Mouse (Mus musculus) liver, embryonic 14.5 days (tissue): Measurements from ENCODE around the gene Jtb. TPM values are rescaled to one million over a fixed set of nuclear protein-coding genes. Genes with fewer than 3 reads are reported as not detected.

Experiments
- ATAC-seq: fragments of 200-750 bp; cut with Nextera tagmentation; 2 replicates; pipeline ENCODE4 v1.8.0; 2017; ENCODE audit warnings: moderate number of reproducible peaks, mild to moderate bottlenecking, moderate library complexity; ENCODE audit not compliant: insufficient read depth
- DNase-seq, 3 experiments: peaks; one replicate each; pipeline ENCODE4 v3.0.0-alpha.2; 2012 to 2013; ENCODE audit warnings: low read depth in 3 of 3, low spot score in 3 of 3
- H3K27ac ChIP-seq: fragments of 300-500 bp; sonication (generic); 2 replicates; pipeline ENCODE4 v1.5.1; 2014; ENCODE audit warnings: moderate library complexity, mild to moderate bottlenecking, control low read depth, inconsistent platforms
- H3K27me3 ChIP-seq: fragments of 300-500 bp; sonication (generic); 2 replicates; pipeline ENCODE4 v1.6.1; 2014; ENCODE audit warnings: mild to moderate bottlenecking, low read length, moderate library complexity; ENCODE audit not compliant: control insufficient read depth, insufficient read depth
- H3K36me3 ChIP-seq: fragments of 300-500 bp; sonication (generic); replicated peaks from 2 replicates; pipeline ENCODE4 v1.6.1; 2014; ENCODE audit warnings: low read depth; ENCODE audit not compliant: control insufficient read depth, insufficient read depth
- H3K4me1 ChIP-seq, 2 experiments: fragments of 200-500 bp in 1 of 2; fragments of 300-500 bp in 1 of 2; sonication (generic) in 1 of 2; replicated peaks; 2 replicates each; pipeline ENCODE4 v1.6.1; 2012 to 2014; ENCODE audit warnings: antibody characterized with exemption in 1 of 2, inconsistent platforms in 1 of 2, low read length in 1 of 2; ENCODE audit not compliant: control insufficient read depth in 2 of 2, insufficient read depth in 2 of 2
- H3K4me2 ChIP-seq: fragments of 300-500 bp; sonication (generic); 2 replicates; pipeline ENCODE4 v1.6.1; 2014; ENCODE audit warnings: low read depth, mild to moderate bottlenecking, control low read depth, moderate library complexity
- H3K4me3 ChIP-seq, 2 experiments: fragments of 200-500 bp in 1 of 2; fragments of 300-500 bp in 1 of 2; sonication (generic) in 1 of 2; 2 replicates each; pipeline ENCODE4 v1.5.1; 2012 to 2014; ENCODE audit warnings: low read depth in 2 of 2, low read length in 2 of 2, mild to moderate bottlenecking in 2 of 2, control low read depth in 1 of 2, inconsistent platforms in 1 of 2, moderate library complexity in 1 of 2; ENCODE audit not compliant: insufficient read depth in 1 of 2
- H3K9ac ChIP-seq: fragments of 300-500 bp; sonication (generic); replicated peaks from 2 replicates; pipeline ENCODE4 v1.6.1; 2014; ENCODE audit warnings: mild to moderate bottlenecking, control low read depth, moderate library complexity
- H3K9me3 ChIP-seq: fragments of 300-500 bp; sonication (generic); 2 replicates; pipeline ENCODE4 v1.6.1; 2016; ENCODE audit warnings: low read length, mixed read lengths; ENCODE audit not compliant: control insufficient read depth
- CTCF ChIP-seq: IDR thresholded peaks from 2 replicates; pipeline ENCODE4 v1.5.1; 2016; ENCODE audit warnings: antibody characterized with exemption, low read depth, control low read depth
- EP300 ChIP-seq: IDR thresholded peaks from 2 replicates; pipeline ENCODE4 v1.6.1; 2016; ENCODE audit warnings: antibody characterized with exemption, low read depth
- WGBS: fragments of 180-500 bp; shearing (Covaris S2); extraction: QIAGEN DNeasy Blood & Tissue Kit; methylation state at CpG from one replicate; pipeline ENCODE4 v1.1.7; 2014; ENCODE audit not compliant: insufficient replicate concordance; 5-methylcytosine and 5-hydroxymethylcytosine counted together
- polyA plus RNA-seq, 2 experiments: library from polyadenylated mRNA; depleted of rRNA in 1 of 2; stranded (reverse) in 1 of 2; unstranded in 1 of 2; fragments of >200 nt; fragmentation: Nextera tagmentation in 1 of 2; extraction: Ambion mirVana in 1 of 2; gene quantifications; 2 replicates each; pipeline versions ENCODE4 v1.2.1 to v1.2.3; 2012 to 2014

The Jtb gene
- polyA plus RNA-seq (2012; rRNA removed) (18.8 and 21.2 TPM in 2 replicates), polyA plus RNA-seq (2014; fragmentation: Nextera tagmentation; extraction: Ambion mirVana) (48.8 and 55.9 TPM in 2 replicates)

DNA sequence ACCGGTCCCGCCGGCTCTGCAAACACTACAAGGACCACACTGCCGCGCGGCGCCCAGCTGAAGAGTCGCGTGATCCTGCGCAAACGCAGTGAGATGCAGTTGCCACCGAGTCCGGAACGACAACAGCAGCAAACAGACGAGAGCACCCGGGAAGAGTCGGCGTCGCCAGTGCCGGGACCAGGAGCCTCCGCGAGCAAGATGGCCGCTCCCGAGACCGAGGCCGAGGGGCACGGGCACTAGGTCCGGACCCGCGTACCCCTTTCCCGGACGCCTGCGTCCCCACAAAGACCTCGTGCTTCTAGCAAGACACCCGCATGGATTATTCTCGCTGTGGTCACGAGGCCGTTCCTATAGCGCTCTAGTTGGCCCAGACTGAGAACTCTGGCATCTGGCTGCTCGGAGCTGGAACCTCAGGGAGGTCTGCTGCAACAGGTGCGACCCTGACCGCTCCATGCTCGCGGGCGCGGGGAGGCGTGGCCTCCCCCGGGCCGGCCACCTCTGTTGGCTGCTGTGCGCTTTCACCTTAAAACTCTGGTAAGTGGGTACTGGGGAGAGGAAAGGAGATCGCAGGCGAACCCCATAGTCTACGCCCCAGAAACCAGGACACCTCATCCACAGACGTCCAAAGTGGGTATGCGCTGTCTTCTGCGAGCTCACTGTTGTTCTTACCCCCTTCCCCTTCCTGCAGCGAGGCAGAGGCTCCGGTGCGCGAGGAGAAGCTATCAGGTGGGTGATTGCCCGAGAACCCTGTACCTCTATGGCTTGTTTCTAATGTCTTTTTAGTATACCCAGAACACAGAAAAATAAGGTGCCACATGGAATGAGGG, at the start of gene Jtb:
Gene Jtb, plus strand, starts transcription at position 91 of the 827 bp plus-strand sequence.
- Histone ChIP-seq H3K4me3 (peak within 1 kb of the TSS; percentile 72 to 85), H3K9ac (peak within 1 kb of the TSS; percentile 74), H3K27me3 (no peaks in the 10 kb centered on the region), H3K27ac (peak within 1 kb of the TSS; percentile 22), H3K4me1 (peaks cover 0 to 11% of the 10 kb centered on the region in 2 experiments; a peak in 3 of 4 replicates), H3K36me3 (peaks cover 9% of the 10 kb centered on the region), H3K9me3 (no peaks in the 10 kb centered on the region; the same call in 1 of the 2 replicates), H3K4me2 (peak within 1 kb of the TSS; percentile 67)
- DNase-seq (peak; percentile 77 to 81 (median 78)), ATAC-seq (peak; percentile 95)
- WGBS: under 1% methylated on average over 61 of the region's 61 CpGs
- TF ChIP-seq CTCF (no peak), EP300 (no peak)

GRCm38 (mm10) chr3:90183581-90183980, 47.8 kb upstream of the Jtb start:
- H3K27ac ChIP-seq: no peak overlapping the region
- DNase-seq (no peak), ATAC-seq (no peak)
- no peak for TF ChIP-seq EP300
- H3K9me3 ChIP-seq: no peaks in the 10 kb centered on the region
- H3K9ac ChIP-seq: no peak overlapping the region
- no peaks in the 10 kb centered on the region for H3K27me3 ChIP-seq
- H3K36me3 ChIP-seq: no peaks in the 10 kb centered on the region
- H3K4me1 ChIP-seq: peaks cover 0 to 3% of the 10 kb centered on the region in 2 experiments; a peak in 1 of 4 replicates
- no peak overlapping the region for H3K4me2 ChIP-seq
- WGBS: 61% methylated on average over 3 of the region's 3 CpGs
- H3K4me3 ChIP-seq: no peak overlapping the region

GRCm38 (mm10) chr3:90190859-90191510, 40.4 kb upstream of the Jtb start:
- no peak overlapping the region for H3K9ac ChIP-seq
- H3K4me3 ChIP-seq: no peak overlapping the region
- no peaks in the 10 kb centered on the region for H3K27me3 ChIP-seq
- H3K36me3 ChIP-seq: no peaks in the 10 kb centered on the region
- no peak for DNase-seq
- H3K4me2 ChIP-seq: no peak overlapping the region
- no peak overlapping the region for H3K27ac ChIP-seq
- WGBS: 65% methylated on average over 11 of the region's 11 CpGs
- H3K4me1 ChIP-seq: no peaks in the 10 kb centered on the region
- TF ChIP-seq CTCF (no peak), EP300 (no peak)
- ATAC-seq: no peak
- no peaks in the 10 kb centered on the region for H3K9me3 ChIP-seq

DNA sequence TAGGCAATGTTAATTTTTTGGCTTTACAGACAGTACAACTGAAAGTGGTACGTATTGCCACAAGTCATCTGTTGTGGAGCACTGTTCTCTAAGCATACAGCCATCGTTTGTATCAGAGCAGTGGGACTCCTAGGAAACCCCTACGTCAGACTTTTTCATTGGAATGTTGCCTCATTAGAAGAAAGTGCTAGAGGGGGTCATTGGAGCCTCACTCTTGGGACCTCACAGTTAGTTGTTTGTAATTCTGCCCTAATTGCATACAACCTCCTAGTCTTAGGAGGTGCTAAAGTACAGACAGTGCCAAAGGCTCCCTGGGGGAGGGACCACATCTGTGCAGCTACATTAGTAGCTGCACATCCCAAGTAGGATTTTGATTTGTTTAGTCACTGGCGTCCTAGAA, 36.6 kb upstream of the Jtb start:
- no peak overlapping the region for H3K27ac ChIP-seq
- no peaks in the 10 kb centered on the region for H3K36me3 ChIP-seq
- H3K4me1 ChIP-seq: no peaks in the 10 kb centered on the region
- no peak overlapping the region for H3K4me3 ChIP-seq
- H3K4me2 ChIP-seq: no peak overlapping the region
- no peaks in the 10 kb centered on the region for H3K27me3 ChIP-seq
- ATAC-seq: no peak
- no peak overlapping the region for H3K9ac ChIP-seq
- TF ChIP-seq EP300 (no peak), CTCF (no peak)
- no peaks in the 10 kb centered on the region for H3K9me3 ChIP-seq
- DNase-seq: no peak
- WGBS: 59% methylated on average over 4 of the region's 4 CpGs

- no peak overlapping the region for H3K27ac ChIP-seq
- H3K9ac ChIP-seq: no peak overlapping the region
- H3K4me2 ChIP-seq: no peak overlapping the region
- H3K27me3 ChIP-seq: no peaks in the 10 kb centered on the region
- DNase-seq (no peak), ATAC-seq (no peak)
- no peak overlapping the region for H3K4me3 ChIP-seq
- TF ChIP-seq CTCF: no peak
- TF ChIP-seq EP300: no peak
- no peaks in the 10 kb centered on the region for H3K36me3 ChIP-seq
- H3K9me3 ChIP-seq: no peaks in the 10 kb centered on the region
- H3K4me1 ChIP-seq: no peaks in the 10 kb centered on the region
- 66% methylated on average over 1 of the region's 1 CpGs for WGBS
These were observed 35.8 kb upstream of the Jtb start for GRCm38 (mm10) chr3:90195644-90196043.
